Mouse (Mus musculus) ovary, postnatal 36 days (tissue): ENCODE data around the gene Arhgap31.

Source experiments
- DNase-seq: peaks from one replicate; pipeline ENCODE4 v3.0.0; 2022; ENCODE audit warnings: low spot score, mixed read lengths

Gene Arhgap31

GRCm38 (mm10) chr16:38598986-38599680, 113.9 kb downstream of the Arhgap31 start:
- DNase-seq, result no peak

- no peak for DNase-seq
Measured at GRCm38 (mm10) chr16:38596651-38597050, 116.4 kb downstream of the Arhgap31 start.

- no peak for DNase-seq
Measured at GRCm38 (mm10) chr16:38596099-38596498, 117.0 kb downstream of the Arhgap31 start.

DNA sequence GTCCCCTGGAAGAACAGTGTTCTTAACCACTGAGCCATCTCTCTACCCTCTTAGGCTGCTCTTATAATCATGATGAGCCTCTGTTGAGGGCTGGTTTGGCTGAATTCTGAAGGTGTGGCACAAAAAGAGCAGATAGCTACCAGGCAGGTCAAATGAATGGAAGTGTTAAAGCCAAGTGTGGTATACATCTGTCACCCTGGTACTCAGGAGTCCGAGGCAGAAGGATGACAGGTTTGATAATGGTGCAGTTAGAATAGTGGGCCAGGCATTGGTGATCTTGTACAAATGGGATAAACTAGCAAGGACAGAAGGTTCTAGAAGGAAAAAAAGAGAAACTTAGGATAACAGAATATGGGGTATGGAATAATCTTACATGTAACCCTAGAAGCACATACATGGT, 118.6 kb downstream of the Arhgap31 start:
- no peak for DNase-seq

DNA sequence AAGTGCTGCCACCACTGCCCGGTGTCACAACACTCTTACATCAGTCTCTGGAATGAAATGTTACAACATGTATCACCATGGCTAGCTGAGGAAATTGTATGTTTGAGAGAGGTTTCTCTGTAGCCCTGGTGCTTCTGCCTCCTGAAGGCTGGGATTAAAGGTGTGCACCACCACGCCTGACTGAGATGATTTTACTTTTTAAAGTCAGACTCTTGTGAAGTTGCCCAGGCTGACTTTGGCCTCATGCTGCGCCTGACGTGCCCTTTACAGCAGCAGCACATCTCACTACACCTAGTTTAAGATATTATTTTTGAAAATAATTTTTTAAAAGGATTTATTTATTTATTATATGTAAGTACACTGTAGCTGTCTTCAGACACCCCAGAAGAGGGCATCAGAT, 120.1 kb downstream of the Arhgap31 start:
- no peak for DNase-seq

- DNase-seq, result no peak
Measured at GRCm38 (mm10) chr16:38592026-38592678, 120.9 kb downstream of the Arhgap31 start.

DNA sequence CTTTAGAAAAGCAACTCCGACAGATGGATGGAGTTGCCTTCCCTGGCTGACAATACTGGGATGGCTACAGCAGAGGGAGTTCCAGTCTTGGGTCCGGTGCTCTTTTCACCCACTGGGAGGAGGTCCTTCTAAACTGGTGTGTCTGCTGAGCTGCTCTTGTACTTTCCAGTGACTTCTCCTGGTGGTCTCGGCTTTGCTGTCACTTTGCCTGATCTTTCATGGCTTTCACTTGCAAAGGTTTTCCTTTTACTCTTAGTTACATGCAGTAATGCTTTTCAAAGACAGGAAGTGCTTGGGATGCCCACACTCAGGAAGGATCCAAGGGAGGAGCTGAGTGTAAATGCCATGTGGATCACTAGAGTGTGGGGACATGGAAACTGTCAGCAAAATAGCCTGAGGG, 121.6 kb downstream of the Arhgap31 start:
- DNase-seq, result no peak

DNA sequence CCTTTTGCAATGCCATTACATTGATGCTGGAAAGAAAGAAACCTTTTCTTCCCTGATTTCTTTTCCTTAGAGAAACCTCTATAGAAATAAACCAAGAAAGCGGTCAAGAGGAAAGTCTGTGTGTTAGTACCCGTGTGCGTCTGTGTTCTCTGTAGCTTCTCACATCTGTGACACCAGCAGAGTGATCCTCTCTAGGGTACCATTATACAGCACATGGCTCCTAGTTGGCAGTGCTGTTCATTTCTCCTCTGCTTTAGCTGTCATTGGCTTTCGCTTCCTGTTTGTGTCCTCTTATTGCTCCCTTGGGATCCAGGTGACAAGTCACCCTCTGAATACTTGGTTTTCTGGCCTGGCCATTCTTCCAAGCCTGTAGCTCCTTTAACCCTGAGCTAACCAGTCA, 125.5 kb downstream of the Arhgap31 start:
- no peak for DNase-seq

GRCm38 (mm10) chr16:38587163-38587562, 125.9 kb downstream of the Arhgap31 start:
- DNase-seq, result no peak

DNA sequence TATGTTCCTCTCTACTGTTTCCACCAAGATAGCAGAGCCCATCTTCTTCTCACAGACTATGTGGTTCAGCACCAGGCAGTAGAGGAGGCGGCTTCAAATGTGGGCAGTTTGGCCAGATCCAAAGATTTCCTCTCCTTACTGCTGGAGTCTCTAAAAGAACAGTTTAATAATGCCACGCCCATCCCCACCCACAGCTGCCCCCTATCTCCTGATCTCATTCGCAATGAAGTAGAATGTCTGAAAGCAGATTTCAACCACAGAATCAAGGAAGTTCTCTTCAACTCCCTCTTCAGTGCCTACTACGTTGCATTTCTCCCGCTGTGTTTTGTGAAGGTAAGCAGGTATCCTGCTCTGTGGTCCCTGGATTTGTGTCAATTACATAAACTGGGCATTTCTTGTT, 127.9 kb downstream of the Arhgap31 start:
- DNase-seq, result no peak

DNA sequence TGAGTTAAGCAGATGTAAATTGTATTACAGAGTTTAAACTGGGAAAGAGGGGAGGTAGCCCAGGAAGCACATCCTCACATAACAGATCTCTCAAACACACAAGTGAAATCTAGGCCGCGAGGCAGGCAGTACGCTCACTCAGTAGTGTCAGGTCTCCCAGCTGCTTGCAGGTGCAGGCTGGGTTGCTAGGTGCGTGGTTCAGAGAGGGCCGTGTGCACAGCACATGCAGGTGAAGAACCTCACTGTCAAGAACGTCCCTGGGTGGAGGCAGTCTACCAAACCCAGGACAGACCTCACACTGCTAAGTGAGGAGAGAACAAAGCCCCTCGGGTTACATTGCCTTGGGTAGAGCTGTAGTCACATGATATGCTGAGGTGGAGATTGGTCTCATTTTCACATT, 128.3 kb downstream of the Arhgap31 start:
- no peak for DNase-seq

- DNase-seq, result no peak
Measured at GRCm38 (mm10) chr16:38571481-38571880, 141.6 kb downstream of the Arhgap31 start.

DNA sequence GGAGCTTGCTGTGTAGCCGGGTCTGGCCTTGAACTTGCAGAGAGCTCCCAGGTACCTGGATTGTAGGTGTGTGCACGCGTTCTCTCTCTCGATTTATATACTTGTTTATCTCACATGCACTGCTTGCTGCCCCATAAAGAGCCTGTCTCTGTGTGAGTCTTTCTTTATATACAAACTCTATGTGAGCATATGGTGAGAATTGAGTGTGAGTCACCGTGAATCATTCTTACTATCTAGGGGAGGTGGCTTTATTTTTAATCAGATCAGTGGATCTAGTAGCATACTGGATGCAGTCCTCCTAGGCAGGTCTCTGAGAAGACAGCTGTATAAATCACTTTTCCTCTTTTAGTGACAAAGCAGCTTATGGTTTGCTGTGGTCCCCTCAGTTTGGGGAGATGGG, 144.9 kb downstream of the Arhgap31 start:
- DNase-seq, result no peak

- no peak for DNase-seq
Measured at GRCm38 (mm10) chr16:38563516-38563915, 149.6 kb downstream of the Arhgap31 start.

- no peak for DNase-seq
Measured at GRCm38 (mm10) chr16:38562968-38563327, 150.1 kb downstream of the Arhgap31 start.

DNA sequence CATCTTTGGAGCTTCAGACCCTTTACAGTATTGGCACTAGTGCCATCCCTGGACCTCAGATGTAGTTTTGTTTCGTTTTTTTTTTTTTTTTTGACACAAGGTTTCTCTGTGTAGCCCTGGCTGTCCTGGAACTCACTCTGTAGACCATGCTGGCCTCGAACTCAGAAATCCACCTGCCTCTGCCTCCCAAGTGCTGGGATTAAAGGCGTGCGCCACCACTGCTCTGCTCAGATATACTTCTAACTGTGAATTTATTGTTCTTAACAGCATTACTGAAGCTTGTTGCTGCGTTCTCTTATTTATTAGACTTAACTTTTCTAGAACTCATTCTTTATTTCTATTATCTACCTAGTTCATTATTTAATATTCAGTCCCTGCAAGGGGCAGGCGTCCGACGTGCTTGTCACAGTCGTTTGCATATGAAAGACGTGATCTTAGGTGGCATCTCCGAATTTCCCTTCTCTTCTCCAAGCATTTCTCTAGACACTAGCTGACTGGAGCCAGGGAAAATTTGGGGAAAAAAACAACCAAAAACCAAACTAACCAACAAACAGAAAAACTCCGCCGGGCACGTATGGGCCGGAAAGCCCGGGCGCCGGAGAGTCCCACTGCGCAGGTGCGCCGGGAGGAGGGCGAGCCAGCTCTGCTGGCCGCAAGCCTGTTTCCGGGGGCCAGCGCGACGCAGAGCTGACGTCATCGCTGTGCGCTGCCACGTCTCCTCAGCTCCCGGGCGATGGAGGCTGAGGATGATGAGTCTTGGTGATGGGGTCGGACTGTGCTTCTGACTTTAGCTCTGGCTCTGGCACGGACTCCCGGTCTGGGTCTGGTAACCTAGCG, 150.7 kb downstream of the Arhgap31 start:
- peak; percentile 95 for DNase-seq

GRCm38 (mm10) chr16:38558221-38558748, 154.8 kb downstream of the Arhgap31 start, which contains the start of gene Tmem39a:
Gene Tmem39a, plus strand, starts transcription at chr16:38558698.
- no peak for DNase-seq

GRCm38 (mm10) chr16:38555988-38556387, 157.1 kb downstream of the Arhgap31 start:
- DNase-seq, result no peak

DNA sequence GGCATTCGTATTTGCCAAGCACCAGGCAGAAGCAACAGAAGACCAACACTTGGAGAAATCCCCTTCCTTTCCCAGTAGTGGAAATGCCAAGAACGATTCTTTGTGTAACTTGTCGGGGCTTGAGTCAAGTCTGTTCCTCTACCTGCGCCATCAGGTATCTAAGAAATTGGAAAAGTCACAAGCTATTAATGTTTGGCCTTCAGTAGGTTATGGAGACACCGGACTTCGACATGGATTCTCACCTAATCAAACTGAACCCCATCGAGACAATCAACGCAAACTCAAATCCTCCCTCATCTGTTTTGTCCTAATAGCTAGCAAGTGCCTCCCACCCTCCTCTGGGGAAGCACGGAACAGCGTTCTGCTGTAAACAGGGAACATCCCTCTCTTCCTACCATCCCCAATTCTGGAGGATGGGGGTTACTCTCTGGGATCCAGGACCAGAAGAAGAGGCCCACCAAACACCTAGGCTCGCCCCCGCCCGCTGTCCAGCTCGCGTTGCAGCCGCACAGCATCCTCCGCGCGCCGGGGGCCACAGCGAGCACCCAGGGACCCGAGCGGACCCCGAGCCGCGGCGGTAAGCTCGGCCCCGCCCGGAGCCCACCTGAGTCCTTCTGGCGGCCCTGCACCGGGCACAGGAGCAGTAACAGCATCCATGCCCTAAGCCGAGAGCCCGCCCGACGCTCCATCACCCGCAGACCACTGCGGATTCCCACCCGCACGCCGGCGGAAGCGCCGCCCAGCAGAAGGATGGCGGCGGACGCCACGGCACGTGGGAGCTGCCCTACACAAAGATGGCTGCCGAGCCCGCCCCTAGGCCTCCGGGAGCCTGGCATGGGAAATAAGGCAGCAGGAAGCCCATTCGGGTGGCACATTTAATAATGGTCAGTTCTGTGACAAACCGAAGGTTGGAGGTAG, 163.3 kb downstream of the Arhgap31 start, which contains the start of gene Poglut1:
Gene Poglut1 (minus strand): TSS at position 780 of the 918 bp plus-strand sequence.
- DNase-seq, result peak; percentile 79
